Mouse (Mus musculus): Measurements from ENCODE around the gene Lrrc74a. TPM values are rescaled to one million over a fixed set of nuclear protein-coding genes. Genes with fewer than 3 reads are reported as not detected.

Lrrc74a gene
- polyA plus RNA-seq, 1 experiment from 2014 or later: not detected

GRCm38 (mm10) chr12:86764060-86764459, 29.9 kb downstream of the Lrrc74a start:
- no peak for DNase-seq (ENCODE audit: low spot score)
- no peaks in the 10 kb centered on the region for H3K9me3 ChIP-seq (replicated peaks; ENCODE audit: control insufficient read depth, low read length)
- 76% methylated on average over 6 of the region's 6 CpGs for WGBS
- H3K9ac ChIP-seq (ENCODE audit: low read length): no peak overlapping the region
- ATAC-seq: no peak
- no peaks in the 10 kb centered on the region for H3K27me3 ChIP-seq (replicated peaks; ENCODE audit: control insufficient read depth, insufficient read depth, low read length)
- H3K4me3 ChIP-seq (ENCODE audit: low read depth, low read length): no peak overlapping the region
- H3K27ac ChIP-seq (ENCODE audit: low read depth, low read length): no peak overlapping the region
- no peak overlapping the region for H3K4me2 ChIP-seq (ENCODE audit: low read length)
- no peaks in the 10 kb centered on the region for H3K36me3 ChIP-seq (ENCODE audit: control insufficient read depth, insufficient read depth, low read length)
- H3K4me1 ChIP-seq (ENCODE audit: control insufficient read depth, insufficient read depth, low read length): no peaks in the 10 kb centered on the region

GRCm38 (mm10) chr12:86766467-86766866, 32.3 kb downstream of the Lrrc74a start:
- no peaks in the 10 kb centered on the region for H3K9me3 ChIP-seq (replicated peaks; ENCODE audit: control insufficient read depth, low read length)
- DNase-seq (ENCODE audit: low spot score) (no peak), ATAC-seq (no peak)
- WGBS: 87% methylated on average over 8 of the region's 8 CpGs
- H3K4me3 ChIP-seq (ENCODE audit: low read depth, low read length): no peak overlapping the region
- no peak overlapping the region for H3K9ac ChIP-seq (ENCODE audit: low read length)
- H3K4me1 ChIP-seq (ENCODE audit: control insufficient read depth, insufficient read depth, low read length): peaks cover 18% of the 10 kb centered on the region; the same call in 1 of the 2 replicates
- no peak overlapping the region for H3K27ac ChIP-seq (ENCODE audit: low read depth, low read length)
- H3K36me3 ChIP-seq (ENCODE audit: control insufficient read depth, insufficient read depth, low read length): no peaks in the 10 kb centered on the region
- H3K27me3 ChIP-seq (replicated peaks; ENCODE audit: control insufficient read depth, insufficient read depth, low read length): no peaks in the 10 kb centered on the region
- H3K4me2 ChIP-seq (ENCODE audit: low read length): no peak overlapping the region

- no peak overlapping the region for H3K4me2 ChIP-seq (ENCODE audit: low read length)
- 30% methylated on average over 20 of the region's 20 CpGs for whole genome bisulfite sequencing
- no peaks in the 10 kb centered on the region for H3K27me3 ChIP-seq (replicated peaks; ENCODE audit: control insufficient read depth, insufficient read depth, low read length)
- no peaks in the 10 kb centered on the region for H3K36me3 ChIP-seq (ENCODE audit: control insufficient read depth, insufficient read depth, low read length)
- H3K4me3 ChIP-seq (ENCODE audit: low read depth, low read length): no peak overlapping the region
- H3K27ac ChIP-seq (ENCODE audit: low read depth, low read length): no peak overlapping the region
- peaks cover 21% of the 10 kb centered on the region; the same call in 1 of the 2 replicates for H3K4me1 ChIP-seq (ENCODE audit: control insufficient read depth, insufficient read depth, low read length)
- DNase-seq (ENCODE audit: low spot score) (peak; percentile 84), ATAC-seq (peak; percentile 14; the same call in 1 of the 2 replicates)
- H3K9ac ChIP-seq (ENCODE audit: low read length): no peak overlapping the region
- H3K9me3 ChIP-seq (replicated peaks; ENCODE audit: control insufficient read depth, low read length): no peaks in the 10 kb centered on the region
These were observed 33.9 kb downstream of the Lrrc74a start for GRCm38 (mm10) chr12:86767868-86768631.

GRCm38 (mm10) chr12:86768986-86769580, 34.9 kb downstream of the Lrrc74a start:
- ATAC-seq (peak; percentile 40; the same call in 1 of the 2 replicates), DNase-seq (ENCODE audit: low spot score) (peak; percentile 80)
- H3K4me1 ChIP-seq (ENCODE audit: control insufficient read depth, insufficient read depth, low read length): peaks cover 21% of the 10 kb centered on the region; the same call in 1 of the 2 replicates
- 33% methylated on average over 4 of the region's 4 CpGs for WGBS
- H3K36me3 ChIP-seq (ENCODE audit: control insufficient read depth, insufficient read depth, low read length): no peaks in the 10 kb centered on the region
- H3K27me3 ChIP-seq (replicated peaks; ENCODE audit: control insufficient read depth, insufficient read depth, low read length): no peaks in the 10 kb centered on the region
- H3K4me3 ChIP-seq (ENCODE audit: low read depth, low read length): no peak overlapping the region
- no peaks in the 10 kb centered on the region for H3K9me3 ChIP-seq (replicated peaks; ENCODE audit: control insufficient read depth, low read length)
- no peak overlapping the region for H3K27ac ChIP-seq (ENCODE audit: low read depth, low read length)
- no peak overlapping the region for H3K9ac ChIP-seq (ENCODE audit: low read length)
- H3K4me2 ChIP-seq (ENCODE audit: low read length): no peak overlapping the region

GRCm38 (mm10) chr12:86769819-86770218, 35.6 kb downstream of the Lrrc74a start:
- Histone ChIP-seq H3K27ac (ENCODE audit: low read depth, low read length) (peak overlapping the region; percentile 62; the same call in 1 of the 2 replicates), H3K4me1 (ENCODE audit: control insufficient read depth, insufficient read depth, low read length) (peaks cover 21% of the 10 kb centered on the region; the same call in 1 of the 2 replicates), H3K9ac (ENCODE audit: low read length) (no peak overlapping the region), H3K4me3 (ENCODE audit: low read depth, low read length) (no peak overlapping the region), H3K9me3 (replicated peaks; ENCODE audit: control insufficient read depth, low read length) (no peaks in the 10 kb centered on the region), H3K36me3 (ENCODE audit: control insufficient read depth, insufficient read depth, low read length) (no peaks in the 10 kb centered on the region), H3K4me2 (ENCODE audit: low read length) (no peak overlapping the region), H3K27me3 (replicated peaks; ENCODE audit: control insufficient read depth, insufficient read depth, low read length) (no peaks in the 10 kb centered on the region)
- DNase-seq (ENCODE audit: low spot score): no peak
- ATAC-seq: no peak

- no peaks in the 10 kb centered on the region for H3K36me3 ChIP-seq (ENCODE audit: control insufficient read depth, insufficient read depth, low read length)
- no peaks in the 10 kb centered on the region for H3K27me3 ChIP-seq (replicated peaks; ENCODE audit: control insufficient read depth, insufficient read depth, low read length)
- no peak overlapping the region for H3K4me2 ChIP-seq (ENCODE audit: low read length)
- H3K9me3 ChIP-seq (replicated peaks; ENCODE audit: control insufficient read depth, low read length): no peaks in the 10 kb centered on the region
- ATAC-seq: no peak
- H3K27ac ChIP-seq (ENCODE audit: low read depth, low read length): peak overlapping the region; percentile 62
- WGBS: 6% methylated on average over 4 of the region's 4 CpGs
- no peak overlapping the region for H3K9ac ChIP-seq (ENCODE audit: low read length)
- peaks cover 21% of the 10 kb centered on the region; the same call in 1 of the 2 replicates for H3K4me1 ChIP-seq (ENCODE audit: control insufficient read depth, insufficient read depth, low read length)
- peak; percentile 68 for DNase-seq (ENCODE audit: low spot score)
- no peak overlapping the region for H3K4me3 ChIP-seq (ENCODE audit: low read depth, low read length)
These were observed 36.1 kb downstream of the Lrrc74a start for GRCm38 (mm10) chr12:86770261-86770670.

- no peaks in the 10 kb centered on the region for H3K9me3 ChIP-seq (replicated peaks; ENCODE audit: control insufficient read depth, low read length)
- H3K9ac ChIP-seq (ENCODE audit: low read length): no peak overlapping the region
- H3K27me3 ChIP-seq (replicated peaks; ENCODE audit: control insufficient read depth, insufficient read depth, low read length): no peaks in the 10 kb centered on the region
- H3K4me2 ChIP-seq (ENCODE audit: low read length): no peak overlapping the region
- no peak overlapping the region for H3K4me3 ChIP-seq (ENCODE audit: low read depth, low read length)
- no peak for ATAC-seq
- 1% methylated on average over 3 of the region's 3 CpGs for WGBS
- peak; percentile 19 for DNase-seq (ENCODE audit: low spot score)
- H3K4me1 ChIP-seq (ENCODE audit: control insufficient read depth, insufficient read depth, low read length): peaks cover 21% of the 10 kb centered on the region; the same call in 1 of the 2 replicates
- H3K27ac ChIP-seq (ENCODE audit: low read depth, low read length): no peak overlapping the region
- no peaks in the 10 kb centered on the region for H3K36me3 ChIP-seq (ENCODE audit: control insufficient read depth, insufficient read depth, low read length)
These were observed 36.8 kb downstream of the Lrrc74a start for GRCm38 (mm10) chr12:86770927-86771326.

GRCm38 (mm10) chr12:86771823-86772427, 37.8 kb downstream of the Lrrc74a start:
- H3K4me2 ChIP-seq (ENCODE audit: low read length): no peak overlapping the region
- ATAC-seq (peak; percentile 80), DNase-seq (ENCODE audit: low spot score) (peak; percentile 98)
- H3K9me3 ChIP-seq (replicated peaks; ENCODE audit: control insufficient read depth, low read length): no peaks in the 10 kb centered on the region
- H3K27ac ChIP-seq (ENCODE audit: low read depth, low read length): peak overlapping the region; percentile 66; the same call in 1 of the 2 replicates
- H3K27me3 ChIP-seq (replicated peaks; ENCODE audit: control insufficient read depth, insufficient read depth, low read length): no peaks in the 10 kb centered on the region
- no peak overlapping the region for H3K4me3 ChIP-seq (ENCODE audit: low read depth, low read length)
- no peak overlapping the region for H3K9ac ChIP-seq (ENCODE audit: low read length)
- H3K4me1 ChIP-seq (ENCODE audit: control insufficient read depth, insufficient read depth, low read length): peaks cover 21% of the 10 kb centered on the region; the same call in 1 of the 2 replicates
- H3K36me3 ChIP-seq (ENCODE audit: control insufficient read depth, insufficient read depth, low read length): no peaks in the 10 kb centered on the region
- WGBS: 9% methylated on average over 12 of the region's 12 CpGs

All from forebrain, embryonic 14.5 days (tissue).